Mouse (Mus musculus) CH12.LX (cell line): ENCODE results near the gene B3galt2.

Experiments used
- BHLHE40 ChIP-seq: IDR thresholded peaks from 2 replicates; pipeline ENCODE4 v1.6.1; 2011; ENCODE audit warnings: mild to moderate bottlenecking, low read depth, low read length, improper control_type of control experiment
- CTCF ChIP-seq, 2 experiments: IDR thresholded peaks in 1 of 2; conservative IDR thresholded peaks in 1 of 2; 2 replicates each; pipeline ENCODE4 v1.5.1; 2011 to 2012; ENCODE audit warnings: low read depth in 2 of 2, low read length in 2 of 2, improper control_type of control experiment in 1 of 2, inconsistent platforms in 1 of 2, mild to moderate bottlenecking in 1 of 2, moderate library complexity in 1 of 2
- PAX5 ChIP-seq: IDR thresholded peaks from 2 replicates; pipeline ENCODE4 v1.6.1; 2012; ENCODE audit warnings: low read length, inconsistent platforms, mixed read lengths
- POLR2A ChIP-seq: IDR thresholded peaks from 2 replicates; pipeline ENCODE4 v1.6.1; 2011; ENCODE audit warnings: low read depth, mild to moderate bottlenecking, improper control_type of control experiment, low read length
- TBP ChIP-seq: conservative IDR thresholded peaks from 2 replicates; pipeline ENCODE4 v1.6.1; 2011; ENCODE audit warnings: low read depth, low read length, improper control_type of control experiment
- TCF12 ChIP-seq: IDR thresholded peaks from 2 replicates; pipeline ENCODE4 v1.6.1; 2014; ENCODE audit warnings: low read depth, mild to moderate bottlenecking, inconsistent platforms, low read length, improper control_type of control experiment
- USF2 ChIP-seq: conservative IDR thresholded peaks from 2 replicates; pipeline ENCODE4 v1.6.1; 2011; ENCODE audit warnings: low read depth, low read length, improper control_type of control experiment

- TF ChIP-seq TCF12 (no peak), USF2 (no peak), BHLHE40 (no peak), POLR2A (no peak), PAX5 (no peak), CTCF (conservative IDR thresholded peaks at IDR 0.05 in 1 of 2, IDR thresholded peaks at IDR 0.05 in 1 of 2; ENCODE audit: low read depth in 2 of 2, low read length in 2 of 2) (no peak), TBP (no peak)
Measured at GRCm38 (mm10) chr1:143608911-143609310, 31.6 kb upstream of the B3galt2 start.
